Mouse (Mus musculus): ENCODE measurements around the gene Ak9.

DNA sequence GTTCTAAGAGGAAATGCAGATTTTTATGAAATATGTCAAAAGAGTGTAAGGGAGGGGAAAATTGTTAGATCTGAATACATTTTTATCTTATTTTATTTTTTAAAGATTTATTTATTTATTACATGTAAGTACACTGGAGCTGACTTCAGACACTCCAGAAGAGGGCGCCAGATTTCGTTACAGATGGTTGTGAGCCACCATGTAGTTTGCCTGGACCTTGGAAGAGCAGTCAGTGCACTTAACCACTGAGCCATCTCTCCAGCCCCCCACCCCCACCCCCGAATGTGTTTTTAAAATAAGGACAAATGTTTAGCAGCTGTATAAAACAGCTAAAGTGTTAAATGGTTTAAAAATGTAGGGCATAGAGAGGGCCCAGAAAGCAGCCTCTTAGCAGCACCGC lies 130.8 kb downstream of the Ak9 start:
- TF ChIP-seq POLR2A (IDR thresholded peaks at IDR 0.05; ENCODE audit: borderline replicate concordance, control insufficient read depth, low read depth, low read length): no peak
- peak; percentile 37; the same call in 1 of the 2 replicates for TF ChIP-seq CTCF (IDR thresholded peaks at IDR 0.05; ENCODE audit: control insufficient read depth, insufficient read depth, low read length)

All from bone marrow, adult 2 months (tissue).